Mouse (Mus musculus): Measurements from ENCODE around the gene Lhpp.

DNA sequence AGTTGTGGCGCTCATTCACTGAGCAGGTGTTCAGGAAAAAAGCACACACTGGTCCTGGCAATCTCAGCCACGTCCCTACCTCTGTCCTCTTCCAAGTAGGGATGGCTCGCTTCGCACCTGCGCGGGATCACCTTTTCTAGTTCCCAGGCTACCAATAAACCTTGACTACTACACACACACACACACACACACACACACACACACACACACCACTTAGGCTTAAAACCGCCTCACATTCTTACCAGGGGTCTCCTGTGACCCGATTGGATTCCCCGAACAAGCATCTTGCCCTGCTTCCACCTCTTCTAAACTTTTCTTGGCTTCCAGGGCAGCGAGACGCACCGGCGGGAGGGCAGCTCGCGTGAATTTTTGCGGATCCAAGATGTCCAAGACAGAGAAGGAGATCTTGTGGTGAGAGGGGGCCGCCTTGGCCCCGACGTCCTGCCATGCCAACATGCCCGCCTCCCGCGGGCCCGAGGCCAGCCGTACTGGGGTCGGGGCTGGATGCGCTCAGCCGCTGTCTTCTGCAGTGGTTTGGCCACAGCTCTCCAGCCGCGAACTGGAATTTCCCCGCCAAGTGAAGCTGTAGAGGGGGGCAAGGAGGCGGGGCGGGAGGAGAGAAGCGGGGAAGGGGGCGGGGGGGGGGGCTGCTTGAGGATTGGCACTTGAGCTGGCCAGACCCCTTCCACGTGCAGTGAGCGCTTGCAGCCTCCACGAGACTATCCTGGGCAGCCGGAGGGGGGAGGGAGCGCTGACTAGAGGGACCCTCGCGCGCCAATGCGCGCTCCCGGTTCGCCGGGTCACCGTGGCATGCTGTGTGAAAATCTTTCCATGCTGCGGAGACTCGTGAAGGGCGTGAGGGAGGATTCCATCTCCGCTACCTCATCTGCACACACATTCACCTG is 11.1 kb upstream of the Lhpp start, which contains the start of gene Nkx1-2:
- TF ChIP-seq POLR2A (IDR thresholded peaks at IDR 0.05; ENCODE audit: insufficient read length, low read depth) = no peak
- no peak for TF ChIP-seq USF1 (IDR thresholded peaks at IDR 0.05; ENCODE audit: low read depth)
- TF ChIP-seq MAX (IDR thresholded peaks at IDR 0.05; ENCODE audit: low read depth) = no peak

All from myocyte (in vitro differentiated cells).